Mouse (Mus musculus): Measurements from ENCODE around the gene Dtx2. TPM values are rescaled to one million over a fixed set of nuclear protein-coding genes. Genes with fewer than 3 reads are reported as not detected.

The Dtx2 gene
- 75.3 and 78.8 TPM in 2 replicates for polyA plus RNA-seq (2012; rRNA removed)

- TF ChIP-seq POLR2A (IDR thresholded peaks at IDR 0.05; ENCODE audit: control insufficient read depth, extremely low read depth, insufficient read depth, low read length, poor library complexity): peak; percentile 90
- no peak for TF ChIP-seq CTCF (IDR thresholded peaks at IDR 0.05; ENCODE audit: borderline replicate concordance, control insufficient read depth, extremely low read depth, insufficient read depth, low read length, poor library complexity)
- H3K27ac ChIP-seq (ENCODE audit: control insufficient read depth, insufficient read depth, low read length): no peak within 1 kb of the TSS
- H3K27me3 ChIP-seq (ENCODE audit: control insufficient read depth, insufficient read depth, low read length): no peaks in the 10 kb centered on the region
- peaks cover 14% of the 10 kb centered on the region for H3K4me1 ChIP-seq (replicated peaks; ENCODE audit: control insufficient read depth, insufficient read depth, low read length)
- WGBS: 1% methylated on average over 47 of the region's 47 CpGs
- peak; percentile 93 for DNase-seq
- H3K4me3 ChIP-seq (ENCODE audit: control insufficient read depth, insufficient read depth, low read length): peak within 1 kb of the TSS; percentile 73
- H3K36me3 ChIP-seq (ENCODE audit: control insufficient read depth, insufficient read depth, low read length): peaks cover 22% of the 10 kb centered on the region
These were observed at the start of gene Dtx2 for GRCm38 (mm10) chr5:135994725-135995687. Dtx2 (plus strand) TSS chr5:135994800.

DNA sequence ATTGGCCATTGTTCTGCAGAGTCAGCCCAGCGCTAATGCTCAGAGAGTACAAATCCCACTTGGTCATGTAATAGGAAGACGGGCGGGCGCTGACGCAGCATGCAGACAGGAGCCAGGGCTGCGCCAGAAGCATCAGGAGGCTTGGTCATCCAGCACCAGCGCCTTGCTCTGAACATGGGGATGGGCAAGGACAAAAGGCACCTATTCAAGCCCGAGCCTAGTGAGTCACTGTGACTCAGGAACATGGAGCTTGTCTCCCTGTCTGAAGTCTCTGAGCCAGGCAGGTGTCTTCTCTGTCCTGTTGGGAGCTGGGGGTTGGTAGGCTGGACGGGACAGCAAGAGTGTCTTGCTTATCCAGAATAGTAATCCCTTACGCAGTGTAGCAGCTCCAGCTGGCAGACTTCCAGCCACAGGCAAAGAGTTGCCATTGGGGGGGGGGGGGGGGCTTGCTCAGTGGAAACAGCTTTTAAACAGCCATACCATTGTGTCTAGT lies 48.6 kb upstream of the Dtx2 start:
- WGBS: 93% methylated on average over 10 of the region's 10 CpGs
- no peaks in the 10 kb centered on the region for H3K36me3 ChIP-seq (ENCODE audit: control insufficient read depth, insufficient read depth, low read length)
- TF ChIP-seq CTCF (IDR thresholded peaks at IDR 0.05; ENCODE audit: borderline replicate concordance, control insufficient read depth, extremely low read depth, insufficient read depth, low read length, poor library complexity) (no peak), POLR2A (IDR thresholded peaks at IDR 0.05; ENCODE audit: control insufficient read depth, extremely low read depth, insufficient read depth, low read length, poor library complexity) (no peak)
- no peak overlapping the region for H3K4me3 ChIP-seq (ENCODE audit: control insufficient read depth, insufficient read depth, low read length)
- DNase-seq: no peak
- no peaks in the 10 kb centered on the region for H3K27me3 ChIP-seq (ENCODE audit: control insufficient read depth, insufficient read depth, low read length)
- H3K4me1 ChIP-seq (replicated peaks; ENCODE audit: control insufficient read depth, insufficient read depth, low read length): no peaks in the 10 kb centered on the region
- no peak overlapping the region for H3K27ac ChIP-seq (ENCODE audit: control insufficient read depth, insufficient read depth, low read length)

DNA sequence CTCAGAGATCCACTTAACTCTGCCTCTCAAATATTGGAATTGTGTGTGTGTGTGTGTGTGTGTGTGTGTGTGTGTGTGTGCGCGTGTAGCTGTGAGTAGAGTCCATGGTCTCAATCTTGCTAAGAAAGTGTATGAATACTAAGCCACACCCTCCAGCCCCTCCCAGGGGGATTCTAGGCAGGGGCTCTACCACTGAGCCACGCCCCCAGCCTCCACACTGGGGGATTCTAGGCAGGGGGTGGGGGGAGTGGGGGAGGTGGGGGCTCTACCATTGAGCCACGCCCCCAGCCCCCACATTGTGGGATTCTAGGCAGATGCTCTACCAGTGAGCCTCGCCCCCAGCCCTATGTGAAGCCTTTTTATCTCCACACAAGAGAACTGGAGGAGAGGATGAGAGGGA lies 48.0 kb upstream of the Dtx2 start:
- TF ChIP-seq CTCF (IDR thresholded peaks at IDR 0.05; ENCODE audit: borderline replicate concordance, control insufficient read depth, extremely low read depth, insufficient read depth, low read length, poor library complexity) (no peak), POLR2A (IDR thresholded peaks at IDR 0.05; ENCODE audit: control insufficient read depth, extremely low read depth, insufficient read depth, low read length, poor library complexity) (no peak)
- H3K27ac ChIP-seq (ENCODE audit: control insufficient read depth, insufficient read depth, low read length): no peak overlapping the region
- no peaks in the 10 kb centered on the region for H3K4me1 ChIP-seq (replicated peaks; ENCODE audit: control insufficient read depth, insufficient read depth, low read length)
- 94% methylated on average over 5 of the region's 5 CpGs for WGBS
- no peaks in the 10 kb centered on the region for H3K36me3 ChIP-seq (ENCODE audit: control insufficient read depth, insufficient read depth, low read length)
- DNase-seq: no peak
- H3K27me3 ChIP-seq (ENCODE audit: control insufficient read depth, insufficient read depth, low read length): no peaks in the 10 kb centered on the region
- H3K4me3 ChIP-seq (ENCODE audit: control insufficient read depth, insufficient read depth, low read length): no peak overlapping the region

GRCm38 (mm10) chr5:135950710-135951412 lies 43.7 kb upstream of the Dtx2 start:
- WGBS: 75% methylated on average over 11 of the region's 11 CpGs
- Histone ChIP-seq H3K4me3 (ENCODE audit: control insufficient read depth, insufficient read depth, low read length) (no peak overlapping the region), H3K27me3 (ENCODE audit: control insufficient read depth, insufficient read depth, low read length) (no peaks in the 10 kb centered on the region), H3K27ac (ENCODE audit: control insufficient read depth, insufficient read depth, low read length) (no peak overlapping the region), H3K4me1 (replicated peaks; ENCODE audit: control insufficient read depth, insufficient read depth, low read length) (no peaks in the 10 kb centered on the region), H3K36me3 (ENCODE audit: control insufficient read depth, insufficient read depth, low read length) (no peaks in the 10 kb centered on the region)
- no peak for DNase-seq
- TF ChIP-seq CTCF (IDR thresholded peaks at IDR 0.05; ENCODE audit: borderline replicate concordance, control insufficient read depth, extremely low read depth, insufficient read depth, low read length, poor library complexity): no peak
- no peak for TF ChIP-seq POLR2A (IDR thresholded peaks at IDR 0.05; ENCODE audit: control insufficient read depth, extremely low read depth, insufficient read depth, low read length, poor library complexity)

DNA sequence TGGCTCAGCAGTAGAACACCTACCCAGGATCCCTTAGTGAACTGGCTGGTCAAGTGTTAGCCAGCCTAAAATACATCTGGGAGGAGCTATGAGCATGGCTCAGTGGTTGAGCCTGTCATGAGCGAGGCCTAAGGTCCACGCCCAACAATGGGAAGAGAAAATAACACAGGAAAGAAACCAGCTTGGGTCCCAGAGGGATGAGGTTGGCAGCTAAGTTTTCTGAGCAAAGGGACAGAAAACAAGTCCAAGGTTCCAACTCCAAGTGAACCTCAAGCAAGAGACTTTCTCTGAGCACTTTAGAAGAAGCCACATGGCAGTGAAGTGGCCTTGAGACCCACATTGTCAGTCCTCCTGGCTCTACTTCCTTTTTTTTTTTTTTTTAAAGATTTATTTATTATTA lies 42.9 kb upstream of the Dtx2 start:
- H3K36me3 ChIP-seq (ENCODE audit: control insufficient read depth, insufficient read depth, low read length): no peaks in the 10 kb centered on the region
- no peaks in the 10 kb centered on the region for H3K27me3 ChIP-seq (ENCODE audit: control insufficient read depth, insufficient read depth, low read length)
- TF ChIP-seq CTCF (IDR thresholded peaks at IDR 0.05; ENCODE audit: borderline replicate concordance, control insufficient read depth, extremely low read depth, insufficient read depth, low read length, poor library complexity) (no peak), POLR2A (IDR thresholded peaks at IDR 0.05; ENCODE audit: control insufficient read depth, extremely low read depth, insufficient read depth, low read length, poor library complexity) (no peak)
- no peak overlapping the region for H3K4me3 ChIP-seq (ENCODE audit: control insufficient read depth, insufficient read depth, low read length)
- no peak for DNase-seq
- H3K27ac ChIP-seq (ENCODE audit: control insufficient read depth, insufficient read depth, low read length): no peak overlapping the region
- H3K4me1 ChIP-seq (replicated peaks; ENCODE audit: control insufficient read depth, insufficient read depth, low read length): peaks cover 1% of the 10 kb centered on the region
- 93% methylated on average over 2 of the region's 2 CpGs for WGBS

DNA sequence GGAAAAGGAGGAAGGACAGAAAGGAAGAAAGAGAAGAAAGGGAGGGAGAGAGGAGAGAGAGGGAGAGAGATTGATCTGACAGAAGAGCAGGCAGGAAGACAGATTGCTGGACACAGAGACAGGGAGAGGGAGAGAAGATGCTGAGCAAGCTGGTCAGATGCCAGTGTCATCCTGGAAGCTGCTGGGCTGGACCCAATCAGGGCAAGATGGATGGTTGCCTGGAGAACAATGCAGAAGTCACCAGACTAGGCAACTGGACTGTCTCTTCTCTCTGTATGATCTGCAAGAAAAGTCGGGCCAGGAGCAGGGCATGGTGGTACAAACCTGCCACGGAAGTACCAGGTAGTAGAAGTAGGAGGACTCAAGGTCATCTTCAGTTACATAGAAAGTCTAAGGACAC lies 41.8 kb upstream of the Dtx2 start:
- TF ChIP-seq CTCF (IDR thresholded peaks at IDR 0.05; ENCODE audit: borderline replicate concordance, control insufficient read depth, extremely low read depth, insufficient read depth, low read length, poor library complexity) (no peak), POLR2A (IDR thresholded peaks at IDR 0.05; ENCODE audit: control insufficient read depth, extremely low read depth, insufficient read depth, low read length, poor library complexity) (no peak)
- DNase-seq: no peak

More for the DNA sequence above, 41.8 kb upstream of the Dtx2 start:
- Histone ChIP-seq H3K36me3 (ENCODE audit: control insufficient read depth, insufficient read depth, low read length) (no peaks in the 10 kb centered on the region), H3K27me3 (ENCODE audit: control insufficient read depth, insufficient read depth, low read length) (no peaks in the 10 kb centered on the region), H3K4me1 (replicated peaks; ENCODE audit: control insufficient read depth, insufficient read depth, low read length) (peaks cover 9% of the 10 kb centered on the region), H3K4me3 (ENCODE audit: control insufficient read depth, insufficient read depth, low read length) (no peak overlapping the region), H3K27ac (ENCODE audit: control insufficient read depth, insufficient read depth, low read length) (no peak overlapping the region)
- 91% methylated on average over 2 of the region's 2 CpGs for WGBS
